Mouse (Mus musculus): Measurements from ENCODE around the gene Gm3248.
"Not testable (repeated sequence)": the region's sequence is repeated elsewhere in the genome, so short reads cannot be mapped to it uniquely, and the experiment has no call there.

Gene Gm3248

GRCm38 (mm10) chr14:5961635-5962034 lies at the start of gene Gm3248:
Gm3248 (minus strand) TSS chr14:5961745.
- not testable (repeated sequence) for ATAC-seq (ENCODE audit: insufficient number of reproducible peaks, low FRiP score, low TSS enrichment)

GRCm38 (mm10) chr14:5987136-5987535 lies 25.6 kb upstream of the Gm3248 start:
- ATAC-seq (ENCODE audit: insufficient number of reproducible peaks, low FRiP score, low TSS enrichment): not testable (repeated sequence)

GRCm38 (mm10) chr14:5979037-5979436 lies 17.5 kb upstream of the Gm3248 start, which contains the start of gene Gm3453:
Gm3453 (minus strand) TSS chr14:5979137.
- ATAC-seq (ENCODE audit: insufficient number of reproducible peaks, low FRiP score, low TSS enrichment): not testable (repeated sequence)

- ATAC-seq (ENCODE audit: insufficient number of reproducible peaks, low FRiP score, low TSS enrichment): not testable (repeated sequence)
Observed at GRCm38 (mm10) chr14:5962441-5962840, 896 bp upstream of the Gm3248 start.

- not testable (repeated sequence) for ATAC-seq (ENCODE audit: insufficient number of reproducible peaks, low FRiP score, low TSS enrichment)
Observed at GRCm38 (mm10) chr14:5961102-5961501, 443 bp downstream of the Gm3248 start.

GRCm38 (mm10) chr14:5960479-5960878 lies 1.1 kb downstream of the Gm3248 start:
- ATAC-seq (ENCODE audit: insufficient number of reproducible peaks, low FRiP score, low TSS enrichment): not testable (repeated sequence)

- not testable (repeated sequence) for ATAC-seq (ENCODE audit: insufficient number of reproducible peaks, low FRiP score, low TSS enrichment)
Observed at GRCm38 (mm10) chr14:5923276-5923675, 38.3 kb downstream of the Gm3248 start.

- not testable (repeated sequence) for ATAC-seq (ENCODE audit: insufficient number of reproducible peaks, low FRiP score, low TSS enrichment)
Observed at GRCm38 (mm10) chr14:5918330-5918942, 43.1 kb downstream of the Gm3248 start.

GRCm38 (mm10) chr14:5913701-5914100 lies 47.8 kb downstream of the Gm3248 start:
- ATAC-seq (ENCODE audit: insufficient number of reproducible peaks, low FRiP score, low TSS enrichment): not testable (repeated sequence)
